Mouse (Mus musculus): ENCODE data around the gene 0610009B22Rik. TPM values are rescaled to one million over a fixed set of nuclear protein-coding genes. Genes with fewer than 3 reads are reported as not detected.

The 0610009B22Rik gene
- 26.3 TPM for polyA plus RNA-seq (2014; fragmentation: Illumina TruSeq; extraction: RNeasy Lipid Tissue Mini Kit (QIAGEN cat#74804); ENCODE audit: insufficient read depth, low read depth, low replicate concordance)

DNA sequence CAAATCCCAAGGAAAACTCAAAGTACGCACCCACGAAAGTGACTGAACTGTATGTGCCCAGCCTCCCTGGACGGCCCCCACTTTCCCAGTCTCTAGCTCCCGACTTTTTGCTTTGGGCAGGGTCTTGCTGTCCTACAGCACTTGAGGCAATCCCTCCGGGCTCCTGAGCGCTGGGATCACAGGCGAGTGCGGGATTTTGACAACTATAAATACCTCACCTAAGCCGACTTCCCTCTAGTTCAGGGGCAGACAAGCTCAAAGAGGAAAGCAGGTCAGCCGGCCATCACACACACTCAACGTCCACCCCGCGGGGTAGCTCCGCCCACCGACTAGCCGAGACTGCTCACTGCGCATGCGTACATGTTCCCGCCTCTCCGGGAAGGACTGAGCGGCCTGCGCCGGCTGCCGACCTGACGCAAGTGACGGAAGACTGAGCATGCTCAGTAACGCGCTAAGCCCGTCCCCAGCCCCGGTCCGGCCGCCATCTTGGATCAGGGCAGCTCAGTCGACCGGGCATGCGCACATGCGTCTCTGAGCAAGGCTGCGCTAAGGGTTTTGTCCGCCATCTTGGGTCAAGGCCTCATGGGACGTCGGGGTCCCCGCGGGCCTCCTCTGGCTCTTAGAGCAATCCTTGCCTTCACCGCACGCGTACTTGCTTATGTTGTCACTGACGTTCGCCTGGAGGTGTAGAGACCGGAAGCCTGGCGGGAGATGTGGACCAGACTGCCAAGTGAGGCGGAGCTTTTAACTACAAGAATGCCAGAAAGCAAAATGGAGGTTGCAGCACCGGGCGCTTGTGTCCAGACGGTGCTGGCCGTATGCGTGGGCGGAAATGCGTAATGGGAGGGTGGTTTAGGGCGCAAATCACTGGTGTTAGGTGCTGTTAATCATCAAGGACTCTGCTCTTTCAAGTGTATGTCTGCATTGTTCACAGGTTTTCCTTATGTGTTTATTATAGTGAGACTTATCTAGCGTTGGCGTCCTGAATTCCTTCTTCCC is at the start of gene 0610009B22Rik:
Gene 0610009B22Rik (minus strand): TSS at position 545 of the 999 bp plus-strand sequence.

DNA sequence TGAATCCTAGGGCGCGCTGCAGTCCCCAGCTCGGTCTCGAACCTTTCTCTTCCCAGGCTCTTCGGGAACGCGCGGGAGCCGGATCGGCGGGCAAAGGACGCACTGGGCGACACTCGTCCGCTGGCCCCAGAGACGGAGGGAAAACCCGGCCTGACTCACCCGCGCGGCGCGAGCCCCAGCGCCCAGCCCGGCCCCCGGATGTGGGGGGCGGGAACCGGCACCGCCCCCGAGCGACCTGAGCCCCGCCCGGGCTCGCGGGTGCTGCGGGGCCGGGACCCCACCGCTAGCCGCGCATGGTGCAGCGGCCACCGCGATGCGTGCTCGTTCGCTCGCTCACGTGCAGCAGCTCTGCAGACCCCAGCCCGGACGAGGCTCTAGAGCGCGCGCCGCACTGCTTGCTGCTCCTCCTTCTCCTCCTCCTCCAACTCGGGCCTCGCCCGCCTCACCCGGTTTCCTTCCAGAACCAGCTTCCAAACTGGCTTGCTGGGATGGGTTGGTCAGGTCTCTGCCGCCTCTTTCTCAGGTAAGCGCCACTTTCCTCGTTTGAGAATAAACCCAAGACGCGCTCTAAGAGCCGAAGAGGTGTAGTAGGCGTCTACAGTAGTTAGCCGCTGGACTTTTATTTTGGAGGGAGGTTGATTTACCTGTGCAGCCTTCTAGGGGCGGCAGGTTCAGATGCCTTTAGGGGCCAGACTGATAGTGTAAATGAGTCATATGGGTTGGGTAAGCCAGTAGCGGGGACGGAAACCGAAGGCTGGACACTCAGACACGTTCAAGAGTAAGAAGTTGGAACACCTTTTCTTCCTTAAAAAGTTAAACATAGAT is 37.8 kb downstream of the 0610009B22Rik start, which contains the start of the genes N4bp3 and D930048N14Rik:
Gene N4bp3 (minus strand): TSS at position 152 of the 825 bp plus-strand sequence.
Gene D930048N14Rik (plus strand): TSS at position 264 of the 825 bp plus-strand sequence.

DNA sequence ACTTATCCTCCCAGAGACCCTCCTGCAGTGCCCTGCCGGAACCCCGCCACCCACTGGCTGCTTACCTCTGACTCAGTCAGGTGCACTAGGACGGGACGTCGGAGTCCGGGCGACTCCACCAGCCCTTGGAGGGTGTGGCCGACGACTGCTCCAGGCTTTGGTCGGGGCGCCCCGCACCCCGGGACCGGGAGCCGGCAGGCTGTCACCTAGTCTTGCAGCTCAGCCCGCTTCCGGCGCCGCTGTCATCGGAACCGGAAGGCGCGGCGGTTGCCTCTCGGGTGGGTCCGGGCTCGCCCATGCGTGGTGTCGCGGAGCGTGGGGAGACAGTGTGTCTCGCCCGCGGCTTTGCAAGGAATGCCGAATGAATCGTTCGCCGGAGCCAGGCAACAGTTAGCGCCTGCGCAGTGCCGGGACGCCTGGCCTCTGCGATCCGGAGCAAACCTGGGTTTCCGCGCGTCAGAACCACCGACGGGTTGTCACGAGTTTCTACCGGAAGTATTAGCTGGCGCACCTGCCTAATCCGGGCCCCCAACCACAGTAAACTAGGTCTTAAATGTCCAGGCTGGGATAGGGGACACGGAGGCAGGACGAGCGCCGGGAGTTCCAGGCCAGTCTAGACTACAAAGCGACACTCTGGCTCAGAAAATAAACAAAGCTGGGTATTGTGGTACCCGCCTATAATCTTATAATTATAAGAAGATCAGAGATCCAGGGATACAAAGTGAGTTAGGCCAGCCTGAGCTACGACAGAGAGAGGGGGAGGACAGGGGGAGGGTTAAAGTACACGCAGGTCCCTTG is 53.0 kb downstream of the 0610009B22Rik start, which contains the start of gene Rmnd5b:
Gene Rmnd5b (minus strand): TSS at position 372 of the 798 bp plus-strand sequence.

Other genes starting within 250 kb of the 0610009B22Rik start
- 6.1 TPM for gene Phykpl, start 104.1 kb downstream of the 0610009B22Rik start, polyA plus RNA-seq (2014; fragmentation: Illumina TruSeq; extraction: RNeasy Lipid Tissue Mini Kit (QIAGEN cat#74804); ENCODE audit: insufficient read depth, low read depth, low replicate concordance)
- gene Hnrnpab, start 82.0 kb downstream of the 0610009B22Rik start, polyA plus RNA-seq (2014; fragmentation: Illumina TruSeq; extraction: RNeasy Lipid Tissue Mini Kit (QIAGEN cat#74804); ENCODE audit: insufficient read depth, low read depth, low replicate concordance) = 131 TPM
- gene Nhp2, start 69.1 kb downstream of the 0610009B22Rik start, polyA plus RNA-seq (2014; fragmentation: Illumina TruSeq; extraction: RNeasy Lipid Tissue Mini Kit (QIAGEN cat#74804); ENCODE audit: insufficient read depth, low read depth, low replicate concordance) = 50.3 TPM
- gene Rmnd5b, start 53.0 kb downstream of the 0610009B22Rik start, polyA plus RNA-seq (2014; fragmentation: Illumina TruSeq; extraction: RNeasy Lipid Tissue Mini Kit (QIAGEN cat#74804); ENCODE audit: insufficient read depth, low read depth, low replicate concordance) = 18.5 TPM
- 21.9 TPM for gene N4bp3, start 38.0 kb downstream of the 0610009B22Rik start, polyA plus RNA-seq (2014; fragmentation: Illumina TruSeq; extraction: RNeasy Lipid Tissue Mini Kit (QIAGEN cat#74804); ENCODE audit: insufficient read depth, low read depth, low replicate concordance)
- 2.3 TPM for gene D930048N14Rik, start 37.9 kb downstream of the 0610009B22Rik start, polyA plus RNA-seq (2014; fragmentation: Illumina TruSeq; extraction: RNeasy Lipid Tissue Mini Kit (QIAGEN cat#74804); ENCODE audit: insufficient read depth, low read depth, low replicate concordance)
- gene Sec24a, start 74.8 kb upstream of the 0610009B22Rik start, polyA plus RNA-seq (2014; fragmentation: Illumina TruSeq; extraction: RNeasy Lipid Tissue Mini Kit (QIAGEN cat#74804); ENCODE audit: insufficient read depth, low read depth, low replicate concordance) = 3.5 TPM
- 89.7 TPM for gene Sar1b, start 74.8 kb upstream of the 0610009B22Rik start, polyA plus RNA-seq (2014; fragmentation: Illumina TruSeq; extraction: RNeasy Lipid Tissue Mini Kit (QIAGEN cat#74804); ENCODE audit: insufficient read depth, low read depth, low replicate concordance)
- 10.7 TPM for gene Jade2, start 168.8 kb upstream of the 0610009B22Rik start, polyA plus RNA-seq (2014; fragmentation: Illumina TruSeq; extraction: RNeasy Lipid Tissue Mini Kit (QIAGEN cat#74804); ENCODE audit: insufficient read depth, low read depth, low replicate concordance)

Measured in lung, adult 10 weeks (tissue).